Mouse (Mus musculus) left cerebral cortex, adult 11 months (tissue): Measurements from ENCODE around the gene Skor1.

ENCODE experiments used
- DNase-seq: peaks from one replicate; pipeline ENCODE4 v3.0.0; 2022; ENCODE audit warnings: low spot score

Skor1 gene

DNA sequence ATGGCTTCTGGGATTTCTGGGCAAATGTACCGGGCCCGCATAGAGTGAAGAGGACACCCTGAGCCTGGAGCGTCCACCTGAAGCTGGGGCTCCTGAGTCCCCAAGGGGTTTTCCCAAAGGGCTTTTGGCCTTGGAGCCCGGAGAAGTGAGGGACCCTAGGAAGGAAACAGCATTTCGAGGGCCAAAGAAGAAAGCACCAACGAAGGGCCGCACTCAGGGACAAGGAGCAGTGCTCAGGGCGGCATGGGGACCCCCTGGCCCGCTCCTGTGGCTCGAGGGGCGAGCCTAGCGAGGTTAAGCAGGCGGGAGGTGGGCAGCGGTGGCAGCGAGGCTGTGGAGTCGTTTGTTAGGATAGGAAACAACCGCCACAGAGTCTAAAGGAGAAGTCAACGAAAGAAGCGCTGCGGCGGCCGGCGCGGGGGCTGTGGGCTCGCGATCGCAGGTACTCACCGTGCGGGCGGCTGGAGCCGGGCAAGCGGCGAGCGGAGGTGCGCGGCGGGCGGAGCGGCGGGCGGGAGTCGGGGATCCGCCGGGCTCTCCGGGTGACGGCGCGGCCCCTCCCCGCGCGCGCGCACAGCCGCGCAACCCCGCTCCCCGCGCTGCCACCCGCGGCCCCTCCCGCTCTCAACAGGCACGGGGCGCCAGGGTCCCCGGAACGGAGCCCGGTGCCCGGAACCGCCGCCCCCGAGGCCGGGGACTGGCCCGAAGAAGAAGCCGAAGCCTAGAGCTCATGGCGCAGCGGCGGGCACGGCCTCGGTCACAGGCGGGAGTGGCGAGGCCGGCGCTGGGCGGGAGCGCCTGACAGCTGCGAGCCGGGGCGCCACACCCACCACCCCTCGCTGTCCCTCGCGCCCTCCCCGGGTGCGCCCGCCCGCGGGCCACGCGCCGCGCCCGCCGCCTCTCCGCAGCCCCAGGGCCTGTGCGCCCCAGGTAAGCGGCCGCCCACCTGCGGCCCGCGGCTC lies at the start of gene Skor1:
Gene Skor1 (minus strand): TSS at position 552 of the 962 bp plus-strand sequence.
- DNase-seq, result no peak

GRCm38 (mm10) chr9:63197252-63197651 lies 48.5 kb upstream of the Skor1 start:
- DNase-seq, result no peak

- no peak for DNase-seq
Observed at GRCm38 (mm10) chr9:63196114-63196682, 47.4 kb upstream of the Skor1 start.

DNA sequence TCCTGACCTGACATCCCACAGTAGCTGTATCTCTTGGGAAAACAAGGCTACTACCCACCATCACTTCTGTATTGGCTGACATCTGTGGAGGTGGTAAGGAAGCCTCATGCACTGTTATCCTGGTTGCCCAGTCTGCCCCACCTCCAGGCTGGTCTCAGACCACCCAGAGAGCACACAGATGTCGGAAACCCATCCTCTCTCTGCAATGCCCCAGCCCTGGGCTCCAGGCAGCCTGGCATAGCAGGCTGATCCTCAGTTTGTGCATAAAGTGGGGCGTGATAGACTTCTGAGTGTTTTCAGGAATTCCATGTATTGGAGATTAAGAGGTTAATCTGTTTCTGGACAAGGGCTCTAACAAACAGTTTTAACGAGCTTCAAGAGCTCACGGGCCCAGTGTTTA lies 46.8 kb upstream of the Skor1 start:
- no peak for DNase-seq

DNA sequence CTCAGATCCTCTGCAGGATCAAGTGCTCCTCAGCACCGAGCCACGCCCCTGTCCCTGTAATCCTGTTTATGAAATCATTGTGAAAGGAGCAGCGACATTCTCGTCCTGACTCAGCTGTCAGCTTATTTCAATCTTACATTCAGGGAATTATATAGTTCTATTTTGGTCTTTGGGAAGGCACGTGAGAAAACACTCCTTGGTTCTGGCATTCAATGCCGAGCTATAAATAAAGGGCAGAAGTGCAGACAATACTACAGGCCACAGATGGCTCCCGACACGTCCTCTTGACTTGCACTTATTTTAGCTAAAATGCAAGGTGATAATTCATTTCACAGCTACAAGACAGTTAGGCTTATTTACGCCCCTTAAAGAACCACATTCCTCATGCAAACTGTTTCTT lies 46.0 kb upstream of the Skor1 start:
- no peak for DNase-seq

- no peak for DNase-seq
Observed at GRCm38 (mm10) chr9:63192809-63193208, 44.0 kb upstream of the Skor1 start.

GRCm38 (mm10) chr9:63187310-63187709 lies 38.5 kb upstream of the Skor1 start:
- no peak for DNase-seq

GRCm38 (mm10) chr9:63185249-63185648 lies 36.5 kb upstream of the Skor1 start:
- no peak for DNase-seq

DNA sequence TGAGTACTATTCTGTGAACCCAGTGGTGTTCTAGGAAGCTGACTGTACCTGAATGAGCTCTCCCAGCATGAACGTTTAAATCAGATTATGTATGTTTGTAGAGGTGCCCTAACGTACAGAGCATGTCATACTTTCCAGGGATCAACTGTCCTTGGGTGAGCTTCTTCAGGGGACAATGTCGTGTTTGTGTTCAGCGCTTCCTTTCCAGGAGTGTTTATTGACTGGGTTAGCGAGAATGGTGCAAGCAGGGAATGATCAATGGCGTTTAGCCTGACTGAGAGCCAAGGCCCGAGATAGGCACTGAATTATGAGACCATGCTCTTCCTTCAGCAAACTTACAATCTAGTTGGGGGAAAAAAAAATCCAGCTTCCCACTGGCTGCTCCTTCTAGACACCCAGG lies 35.1 kb upstream of the Skor1 start:
- DNase-seq, result no peak

DNA sequence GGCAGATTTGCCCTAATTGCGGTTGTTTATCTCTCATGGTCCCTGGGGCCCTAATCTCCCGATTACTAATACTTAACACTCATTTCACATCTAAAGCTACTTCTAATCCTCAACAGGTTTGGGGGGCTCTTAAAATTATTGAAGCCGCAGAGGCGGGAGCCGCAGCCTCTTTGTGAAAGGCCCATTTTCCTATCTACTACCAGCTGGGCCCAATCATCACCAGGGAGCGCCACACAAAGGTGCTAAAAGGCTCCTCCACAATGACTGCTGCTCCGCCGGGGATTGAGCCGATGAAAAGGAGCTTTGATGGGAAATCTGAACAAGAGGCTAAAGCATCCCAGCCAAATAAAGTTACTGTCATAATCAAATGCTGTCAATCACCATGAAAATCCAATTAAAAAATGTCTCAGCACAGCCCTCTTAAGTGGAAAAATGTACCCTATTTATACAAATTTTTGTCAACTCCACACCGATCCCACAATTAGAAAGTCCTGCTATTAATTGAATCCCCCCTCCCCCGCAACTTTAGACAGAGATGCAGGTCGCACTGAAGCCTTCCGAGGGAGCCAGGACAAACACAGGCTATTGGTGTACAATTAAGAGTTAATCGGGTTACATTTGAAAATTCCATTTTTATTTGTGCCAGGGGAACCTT lies 33.7 kb upstream of the Skor1 start:
- DNase-seq, result no peak

GRCm38 (mm10) chr9:63181337-63182178 lies 32.8 kb upstream of the Skor1 start:
- no peak for DNase-seq

GRCm38 (mm10) chr9:63178296-63178695 lies 29.5 kb upstream of the Skor1 start:
- no peak for DNase-seq

DNA sequence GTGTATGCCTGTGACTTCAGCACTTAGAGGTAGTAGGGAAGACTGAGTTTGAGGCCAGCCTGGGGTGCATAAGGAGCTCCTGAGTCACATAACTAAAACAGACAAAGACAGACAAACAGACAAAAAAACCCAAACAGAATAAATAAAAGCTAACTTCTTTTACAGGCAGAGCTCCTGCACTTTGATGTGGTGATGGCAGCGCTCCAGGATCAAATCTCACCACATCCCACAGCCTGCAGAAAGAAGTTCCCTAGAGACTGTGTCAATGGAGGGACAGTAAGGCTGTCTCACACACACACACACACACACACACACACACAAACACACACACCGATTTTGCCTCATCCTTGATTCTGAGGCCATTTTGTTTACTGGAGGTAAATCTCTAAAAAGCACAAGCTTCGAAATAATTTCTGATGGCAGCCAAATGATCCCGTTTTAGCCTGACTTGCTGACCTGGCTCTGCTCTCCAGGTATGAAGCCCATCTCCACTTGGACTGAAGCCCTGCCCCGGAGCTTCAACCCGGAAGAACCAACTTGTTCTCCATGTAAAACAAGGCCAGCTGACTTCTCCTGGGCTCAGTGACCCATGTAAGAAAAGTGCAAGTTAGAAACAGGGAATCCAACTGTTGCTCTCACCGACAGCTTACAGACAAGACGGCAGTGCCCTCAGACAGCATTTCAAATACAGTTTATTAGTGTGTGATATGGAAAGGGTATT lies 25.4 kb upstream of the Skor1 start:
- no peak for DNase-seq

GRCm38 (mm10) chr9:63171951-63172350 lies 23.2 kb upstream of the Skor1 start:
- no peak for DNase-seq

GRCm38 (mm10) chr9:63169127-63169526 lies 20.4 kb upstream of the Skor1 start:
- no peak for DNase-seq

DNA sequence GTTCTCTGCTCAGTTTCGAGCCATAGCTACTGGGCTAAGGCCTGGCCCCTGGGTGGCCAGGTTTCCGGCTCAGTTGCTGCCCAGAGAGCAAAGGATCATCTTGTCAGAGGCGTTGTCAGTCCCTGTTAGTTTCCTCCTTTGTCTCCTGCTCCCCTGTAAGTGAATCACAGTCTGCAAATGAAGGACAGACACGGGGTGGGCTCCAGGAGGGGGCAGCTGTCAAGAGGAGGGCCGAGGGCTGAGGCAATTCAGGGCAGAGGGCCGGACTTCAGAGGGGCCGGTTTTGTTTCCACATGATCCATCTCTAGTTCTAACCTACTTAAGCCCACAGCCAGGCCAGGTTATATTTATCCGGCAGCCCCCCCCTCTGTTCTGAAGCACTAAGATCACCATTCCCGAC lies 16.3 kb upstream of the Skor1 start:
- no peak for DNase-seq

DNA sequence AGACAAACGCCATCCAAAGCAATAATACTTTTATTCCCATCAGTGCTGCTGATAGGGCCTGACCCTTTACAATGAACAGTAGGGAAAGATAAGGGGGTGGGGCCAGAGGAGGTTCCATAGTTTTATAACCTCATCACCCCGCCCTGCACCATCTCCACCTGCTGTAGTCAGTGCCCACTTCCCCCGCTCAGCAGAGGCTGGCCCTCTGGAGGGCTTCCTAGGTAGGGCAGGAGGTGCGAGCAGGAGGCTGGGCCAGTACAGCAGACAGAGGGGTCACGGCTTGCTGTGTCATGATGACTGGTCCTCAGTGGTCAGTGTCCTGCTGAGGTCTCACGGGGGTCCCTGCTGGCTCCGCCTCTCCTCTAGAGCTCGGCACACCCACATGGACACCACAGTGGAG lies 15.0 kb upstream of the Skor1 start:
- DNase-seq, result no peak

- no peak for DNase-seq
Observed at GRCm38 (mm10) chr9:63151949-63152348, 3.2 kb upstream of the Skor1 start.

GRCm38 (mm10) chr9:63151072-63151870 lies 2.5 kb upstream of the Skor1 start:
- DNase-seq, result no peak

GRCm38 (mm10) chr9:63150086-63150800 lies 1.5 kb upstream of the Skor1 start:
- DNase-seq, result no peak
